Mouse (Mus musculus) C2C12 (cell line): ENCODE results near the gene Izumo1. TPM values are rescaled to one million over a fixed set of nuclear protein-coding genes. Genes with fewer than 3 reads are reported as not detected.

Source experiments
- H3K27me3 ChIP-seq: one replicate; pipeline ENCODE4 v1.6.1; 2011; ENCODE audit not compliant: control insufficient read depth, insufficient read depth, insufficient read length
- H3K36me3 ChIP-seq: one replicate; pipeline ENCODE4 v1.6.1; 2011; ENCODE audit not compliant: control insufficient read depth, insufficient read depth
- H3K4me3 ChIP-seq: one replicate; pipeline ENCODE4 v1.5.1; 2011; ENCODE audit warnings: mild to moderate bottlenecking, control low read depth; ENCODE audit not compliant: poor library complexity, insufficient read depth, severe bottlenecking
- H3K79me2 ChIP-seq: one replicate; pipeline ENCODE4 v1.6.1; 2011; ENCODE audit not compliant: control insufficient read depth, insufficient read depth
- H3K79me3 ChIP-seq: one replicate; pipeline ENCODE4 v1.6.1; 2011; ENCODE audit warnings: low read depth, control low read depth
- H3ac ChIP-seq: one replicate; pipeline ENCODE3; 2011; ENCODE audit warnings: low read depth; ENCODE audit not compliant: control insufficient read depth, insufficient read length
- CEBPB ChIP-seq: IDR thresholded peaks from one replicate; pipeline ENCODE4 v1.6.1; 2011; ENCODE audit warnings: low read depth, mild to moderate bottlenecking, control low read depth, moderate library complexity
- CTCF ChIP-seq: IDR thresholded peaks from one replicate; pipeline ENCODE4 v1.5.1; 2011; ENCODE audit not compliant: control insufficient read depth, insufficient read depth, insufficient read length
- FOSL1 ChIP-seq: IDR thresholded peaks from one replicate; pipeline ENCODE4 v1.8.0; 2011; ENCODE audit warnings: mild to moderate bottlenecking, low read length; ENCODE audit not compliant: poor library complexity, insufficient read depth, severe bottlenecking
- MAX ChIP-seq: IDR thresholded peaks from one replicate; pipeline ENCODE4 v1.6.1; 2011; ENCODE audit warnings: mild to moderate bottlenecking, control low read depth
- MYOD1 ChIP-seq: IDR thresholded peaks from one replicate; pipeline ENCODE4 v1.6.1; 2011; ENCODE audit warnings: low read depth; ENCODE audit not compliant: control insufficient read depth, insufficient read length
- MYOG ChIP-seq: IDR thresholded peaks from one replicate; pipeline ENCODE4 v1.6.1; 2011; ENCODE audit not compliant: control insufficient read depth, insufficient read length; ENCODE audit errors: extremely low read depth
- USF1 ChIP-seq: IDR thresholded peaks from one replicate; pipeline ENCODE4 v1.6.1; 2011; ENCODE audit warnings: low read depth, mild to moderate bottlenecking, control low read depth, moderate library complexity
- polyA plus RNA-seq: library from polyadenylated mRNA; unstranded; fragments of >200 nt; fragmentation: generic; extraction: Trizol; gene quantifications from one replicate; pipeline ENCODE4 v1.2.1, GENCODE M21; 2012; ENCODE audit warnings: missing spikeins

The Izumo1 gene
- polyA plus RNA-seq, 1 experiment, result not detected

GRCm38 (mm10) chr7:45632499-45632898 is 10.9 kb downstream of the Izumo1 start:
- Histone ChIP-seq H3K79me2 (no peaks in the 10 kb centered on the region), H3ac (no peak overlapping the region), H3K79me3 (no peaks in the 10 kb centered on the region), H3K27me3 (no peaks in the 10 kb centered on the region), H3K36me3 (no peaks in the 10 kb centered on the region), H3K4me3 (no peak overlapping the region)
- TF ChIP-seq MYOG, result no peak
- TF ChIP-seq CEBPB, result no peak
- no peak for TF ChIP-seq CTCF
- no peak for TF ChIP-seq MAX
- no peak for TF ChIP-seq MYOD1
- TF ChIP-seq FOSL1, result no peak
- TF ChIP-seq USF1, result no peak

GRCm38 (mm10) chr7:45634946-45635681 is 13.5 kb downstream of the Izumo1 start:
- TF ChIP-seq USF1 (no peak), MAX (no peak), CEBPB (no peak), MYOD1 (no peak), MYOG (no peak), FOSL1 (no peak), CTCF (no peak)
- H3K4me3 ChIP-seq, result no peak overlapping the region
- no peak overlapping the region for H3ac ChIP-seq
- H3K36me3 ChIP-seq, result no peaks in the 10 kb centered on the region
- H3K27me3 ChIP-seq, result no peaks in the 10 kb centered on the region
- H3K79me3 ChIP-seq, result no peaks in the 10 kb centered on the region
- H3K79me2 ChIP-seq, result no peaks in the 10 kb centered on the region

- no peak for TF ChIP-seq USF1
- no peak for TF ChIP-seq MYOD1
- no peak for TF ChIP-seq CEBPB
- TF ChIP-seq MAX, result no peak
- Histone ChIP-seq H3ac (no peak overlapping the region), H3K79me3 (no peaks in the 10 kb centered on the region), H3K27me3 (no peaks in the 10 kb centered on the region), H3K36me3 (no peaks in the 10 kb centered on the region), H3K4me3 (no peak overlapping the region), H3K79me2 (no peaks in the 10 kb centered on the region)
Observed at GRCm38 (mm10) chr7:45635711-45636688, 14.4 kb downstream of the Izumo1 start.

GRCm38 (mm10) chr7:45637710-45638109 is 16.1 kb downstream of the Izumo1 start:
- no peak overlapping the region for H3ac ChIP-seq
- no peaks in the 10 kb centered on the region for H3K27me3 ChIP-seq
- TF ChIP-seq USF1, result no peak
- TF ChIP-seq FOSL1, result no peak
- no peak for TF ChIP-seq MAX
- no peak for TF ChIP-seq CTCF
- TF ChIP-seq MYOG, result no peak
- TF ChIP-seq CEBPB, result no peak
- no peak for TF ChIP-seq MYOD1
- H3K79me2 ChIP-seq, result no peaks in the 10 kb centered on the region
- no peaks in the 10 kb centered on the region for H3K36me3 ChIP-seq
- no peaks in the 10 kb centered on the region for H3K79me3 ChIP-seq
- H3K4me3 ChIP-seq, result no peak overlapping the region

- Histone ChIP-seq H3ac (no peak overlapping the region), H3K4me3 (no peak overlapping the region), H3K79me3 (no peaks in the 10 kb centered on the region), H3K36me3 (no peaks in the 10 kb centered on the region), H3K27me3 (no peaks in the 10 kb centered on the region), H3K79me2 (no peaks in the 10 kb centered on the region)
- TF ChIP-seq MAX (no peak), MYOG (no peak), MYOD1 (no peak), USF1 (no peak), FOSL1 (no peak), CTCF (no peak), CEBPB (no peak)
Observed at GRCm38 (mm10) chr7:45638623-45639401, 17.2 kb downstream of the Izumo1 start.
